Mouse (Mus musculus) thymus, postnatal 4 days (tissue): Measurements from ENCODE around the gene Asap2.
"Not testable (repeated sequence)": the region's sequence is repeated elsewhere in the genome, so short reads cannot be mapped to it uniquely, and the experiment has no call there.

Experiments
- DNase-seq: peaks from one replicate; pipeline ENCODE4 v3.0.0; 2021

Asap2 gene

GRCm38 (mm10) chr12:20990132-20990531 lies at the start of gene Asap2:
Asap2 (plus strand) TSS chr12:20990459.
- peak; percentile 65 for DNase-seq

- DNase-seq: not testable (repeated sequence)
These were observed 42.9 kb upstream of the Asap2 start for GRCm38 (mm10) chr12:20947051-20947997.

- DNase-seq: peak; percentile 49
These were observed 320 bp downstream of the Asap2 start for GRCm38 (mm10) chr12:20990579-20990978.

GRCm38 (mm10) chr12:21030875-21031274 lies 40.6 kb downstream of the Asap2 start:
- DNase-seq: peak; percentile 14

DNA sequence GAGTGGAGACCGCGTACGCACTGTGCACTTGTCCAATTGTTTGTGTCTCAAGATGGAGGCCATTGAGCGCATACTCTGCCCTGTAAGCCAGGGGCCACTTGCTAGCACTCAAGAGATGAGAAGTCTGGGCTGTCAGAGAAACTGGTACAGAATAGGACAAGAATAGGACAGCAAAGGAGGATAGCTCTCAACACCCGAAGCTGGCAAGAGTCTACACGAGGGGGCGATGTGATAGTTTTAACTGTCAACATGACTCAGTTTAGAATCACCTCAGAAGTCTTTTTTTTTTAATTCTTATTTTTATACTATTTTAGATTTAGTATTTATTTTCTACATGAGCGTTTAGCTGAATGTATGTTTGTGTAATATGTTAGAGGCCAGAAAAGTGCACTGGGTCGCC lies 56.5 kb downstream of the Asap2 start:
- DNase-seq: not testable (repeated sequence)

- peak; percentile 85 for DNase-seq
These were observed 85.5 kb downstream of the Asap2 start for GRCm38 (mm10) chr12:21075731-21076130.

DNA sequence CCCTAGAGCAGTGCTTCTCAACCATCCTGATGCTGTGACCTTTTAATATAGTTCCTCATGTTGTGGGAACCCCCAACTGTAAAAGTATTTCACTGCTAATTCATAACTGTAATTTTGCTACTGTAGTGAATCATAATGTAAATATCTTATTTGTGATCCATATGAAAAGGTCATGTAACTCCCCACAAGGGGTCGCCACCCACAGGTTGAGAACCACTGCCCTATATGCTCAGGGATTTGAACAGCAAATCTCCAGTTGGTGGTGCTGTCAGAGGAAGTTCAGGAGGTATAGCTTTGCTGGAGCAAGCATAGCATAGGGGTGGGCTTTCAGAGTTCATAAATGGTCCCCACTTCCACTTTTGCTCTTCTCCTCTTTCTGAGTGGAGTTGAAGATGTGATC lies 99.9 kb downstream of the Asap2 start:
- peak; percentile 74 for DNase-seq

GRCm38 (mm10) chr12:21092446-21092845 lies 102.2 kb downstream of the Asap2 start:
- DNase-seq: not testable (repeated sequence)

DNA sequence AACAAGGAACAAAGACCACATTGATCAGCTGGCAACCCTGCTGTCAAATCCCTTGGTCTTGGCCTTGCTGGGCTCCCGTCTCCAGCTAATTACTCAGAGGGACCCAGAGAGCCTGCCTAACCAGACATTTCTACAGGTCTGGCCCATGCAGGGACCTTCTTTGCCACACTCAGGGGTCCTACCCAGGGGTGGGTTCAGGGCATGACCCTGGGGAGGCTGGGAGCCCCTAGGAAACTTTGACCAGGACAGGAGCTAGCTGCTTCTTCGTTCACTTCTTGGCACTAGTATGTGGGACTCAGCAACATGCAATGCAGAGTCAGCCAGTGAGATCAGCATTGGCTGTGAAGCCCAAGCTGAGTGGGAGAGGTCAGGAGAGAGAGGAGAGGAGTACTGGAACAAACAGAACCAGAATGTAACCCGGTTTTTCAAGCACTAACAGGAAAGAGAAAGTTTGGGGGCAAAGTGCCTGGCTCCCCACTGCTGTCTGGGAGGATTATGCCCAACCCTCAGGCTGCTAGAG lies 107.6 kb downstream of the Asap2 start:
- not testable (repeated sequence) for DNase-seq

GRCm38 (mm10) chr12:21111116-21111475 lies 120.8 kb downstream of the Asap2 start:
- not testable (repeated sequence) for DNase-seq

- peak; percentile 87 for DNase-seq
These were observed 121.5 kb downstream of the Asap2 start for GRCm38 (mm10) chr12:21111476-21112452.

- DNase-seq: peak; percentile 64
These were observed 122.2 kb downstream of the Asap2 start for GRCm38 (mm10) chr12:21112453-21112857.

GRCm38 (mm10) chr12:21119446-21119845 lies 129.2 kb downstream of the Asap2 start:
- no peak for DNase-seq

DNA sequence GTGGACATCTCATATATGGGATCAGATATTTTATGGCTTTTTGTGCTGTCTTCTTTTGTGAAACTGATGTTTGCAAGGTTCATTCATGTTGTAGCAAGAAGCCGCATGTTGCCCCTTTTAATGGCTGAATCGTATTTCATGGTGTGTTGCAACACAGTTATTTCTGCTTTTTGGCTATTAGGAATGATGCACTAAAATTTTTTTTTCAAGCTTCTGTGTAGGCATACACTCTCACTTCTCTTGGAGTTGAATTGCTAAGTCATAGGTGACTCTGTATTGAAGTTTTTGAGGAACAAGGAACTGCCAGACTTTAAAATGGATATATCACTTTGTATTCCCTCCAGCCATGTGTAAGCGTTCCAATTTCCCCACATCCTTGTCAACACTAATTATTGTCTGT lies 132.6 kb downstream of the Asap2 start:
- DNase-seq: no peak

DNA sequence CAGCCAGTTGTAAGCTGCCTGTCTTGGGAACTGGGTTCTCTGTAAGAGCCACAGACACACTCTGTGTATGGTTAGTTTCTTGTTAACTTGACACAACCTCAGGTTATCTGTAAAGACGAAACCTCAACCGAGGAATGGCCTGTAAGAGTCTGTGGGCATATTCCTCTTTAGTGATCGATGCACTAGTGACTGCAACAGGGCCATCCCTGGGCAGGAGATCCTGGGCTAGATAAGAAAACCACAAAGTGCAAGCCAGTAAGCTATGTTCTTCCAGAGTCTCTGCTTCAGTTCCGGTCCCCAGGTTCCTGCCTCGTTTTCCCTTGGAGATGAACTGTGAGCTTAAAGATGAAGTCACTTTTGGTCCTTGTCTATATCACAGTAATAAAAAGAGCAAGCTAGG lies 133.4 kb downstream of the Asap2 start:
- no peak for DNase-seq

- no peak for DNase-seq
These were observed 135.6 kb downstream of the Asap2 start for GRCm38 (mm10) chr12:21125675-21126470.

- DNase-seq: no peak
These were observed 136.3 kb downstream of the Asap2 start for GRCm38 (mm10) chr12:21126516-21126915.

DNA sequence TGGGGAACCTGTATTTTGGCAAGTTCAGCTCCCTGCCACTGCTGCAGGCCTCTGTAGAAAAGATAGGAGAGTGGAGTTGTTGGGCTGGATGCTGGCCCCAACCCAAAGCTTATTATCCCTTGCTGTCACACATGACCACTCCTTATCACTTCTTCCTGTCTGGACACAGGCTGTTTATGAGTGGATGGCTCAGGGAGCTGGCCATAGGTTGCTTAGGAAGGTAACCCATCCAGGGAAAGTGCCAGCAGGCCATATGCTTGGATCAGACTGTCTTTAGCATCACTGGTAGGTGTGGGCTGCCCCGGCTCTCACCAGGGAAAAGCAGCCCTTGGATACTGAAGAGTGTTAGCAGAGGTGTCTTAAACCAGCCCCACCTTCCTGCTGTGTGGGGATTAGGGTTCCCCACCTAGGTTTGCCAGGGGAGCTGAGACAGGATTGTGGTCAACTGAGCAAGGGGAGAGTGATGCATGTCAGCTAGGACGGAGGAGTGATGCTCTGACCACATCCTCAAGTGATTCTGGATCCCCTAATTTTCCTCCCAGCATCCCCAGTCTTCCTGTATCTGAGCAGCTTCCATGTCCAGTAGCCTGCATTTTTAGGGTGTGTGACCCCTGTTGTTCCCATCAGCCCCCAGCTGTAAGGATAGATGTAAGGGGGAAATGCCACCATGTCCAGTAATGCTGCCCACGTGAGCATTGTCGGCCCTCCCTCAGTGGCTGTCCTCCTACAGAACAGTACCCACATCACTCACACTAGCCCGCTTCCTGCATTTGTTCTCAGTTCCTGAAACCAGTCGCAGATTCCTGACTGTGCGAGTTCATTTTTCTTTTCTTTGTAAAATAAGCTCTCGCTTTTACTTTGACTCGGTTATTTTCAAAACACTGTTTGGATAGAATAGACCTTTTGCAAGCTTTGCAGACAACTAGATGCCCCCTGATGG lies 138.9 kb downstream of the Asap2 start:
- no peak for DNase-seq

DNA sequence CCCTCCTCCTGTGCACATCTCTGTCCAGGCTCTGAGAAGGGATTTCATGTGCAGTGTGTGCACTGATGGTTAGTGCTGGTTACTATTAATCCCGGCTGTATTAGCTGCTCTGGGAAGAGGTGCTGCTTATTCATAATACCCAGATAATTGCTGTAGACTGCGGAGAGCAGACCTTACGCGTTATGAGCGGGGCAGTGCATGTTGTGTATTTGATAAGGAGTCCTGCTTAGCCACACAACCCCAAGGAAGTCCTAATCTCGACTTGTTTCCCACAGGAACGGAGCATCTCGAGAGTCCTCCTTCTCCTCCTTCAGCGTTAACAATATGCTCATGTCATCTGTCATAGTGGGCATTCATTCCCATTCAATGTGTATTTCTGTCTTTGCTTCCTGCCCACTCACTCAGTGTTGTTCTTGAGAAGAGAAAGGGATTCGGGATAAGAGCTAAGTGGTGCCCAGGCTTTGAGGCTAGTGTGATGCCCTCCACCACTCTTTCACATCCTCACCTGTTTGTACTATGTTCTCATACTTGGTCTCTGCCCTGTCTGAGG lies 140.1 kb downstream of the Asap2 start:
- DNase-seq: no peak

DNA sequence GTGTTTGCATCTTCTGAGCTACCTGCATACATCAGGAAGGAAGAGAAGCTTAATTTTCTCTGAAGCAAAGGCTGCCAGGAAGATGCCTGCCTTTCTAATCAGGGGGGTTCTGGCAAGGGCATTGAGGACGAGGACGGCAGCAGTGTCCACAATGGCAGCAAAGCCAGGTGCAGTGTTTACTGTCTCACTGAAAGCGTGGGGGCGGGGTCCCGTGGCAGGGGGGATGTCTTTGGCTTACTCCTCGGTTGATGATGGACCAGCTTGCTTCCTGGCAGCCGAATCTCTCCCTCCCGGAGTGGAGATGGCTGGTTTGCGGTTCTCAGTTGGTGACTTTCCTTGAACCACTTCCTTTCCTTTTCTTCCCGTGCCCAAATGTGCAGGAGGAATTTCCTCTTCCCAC lies 142.3 kb downstream of the Asap2 start:
- peak; percentile 63 for DNase-seq

DNA sequence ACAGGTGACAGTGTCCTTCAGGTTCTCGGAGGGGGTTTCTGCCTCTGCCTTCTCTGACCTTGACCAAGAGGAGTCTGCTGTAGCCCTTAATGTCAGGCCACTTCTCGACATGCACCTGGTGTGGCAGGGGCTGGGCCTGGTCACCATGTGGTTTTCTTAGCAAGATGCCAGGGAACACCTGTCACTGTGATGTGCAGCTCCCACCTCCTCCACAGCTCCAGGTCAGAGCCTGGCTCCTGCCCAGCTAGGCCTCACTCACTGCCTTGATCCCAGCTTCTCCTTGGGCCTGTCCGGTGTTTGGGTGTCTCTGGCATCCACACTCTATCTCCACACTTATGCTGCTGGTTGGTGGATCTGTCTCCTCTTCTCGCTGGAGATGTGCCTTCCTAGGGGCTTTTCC lies 142.8 kb downstream of the Asap2 start:
- no peak for DNase-seq
